Mouse (Mus musculus) heart, postnatal 10 days (tissue): Measurements from ENCODE around the gene Slco4c1. TPM values are rescaled to one million over a fixed set of nuclear protein-coding genes. Genes with fewer than 3 reads are reported as not detected.

Experiments used
- DNase-seq, 2 experiments: peaks; one replicate each; pipeline ENCODE4 v3.0.0; 2021
- intact Hi-C: fragments of 180-260 bp; cut with DNase I; formaldehyde crosslinking; loops from one replicate; pipeline ENCODE4 v1.15.1; 2025
- total RNA-seq, 2 experiments: library from RNA; stranded (reverse); gene quantifications; 2 replicates each; pipeline ENCODE4 v1.2.3; 2021

The Slco4c1 gene
- total RNA-seq: not detected

GRCm38 (mm10) chr1:96871528-96872360, at the start of gene Slco4c1:
Slco4c1 (minus strand) TSS chr1:96872171.
- intact Hi-C loops: no loop called here
- peak in 1 of 2 experiments; percentile 3 for DNase-seq

GRCm38 (mm10) chr1:96917333-96917732, 45.4 kb upstream of the Slco4c1 start:
- intact Hi-C loops: no loop called here

GRCm38 (mm10) chr1:96883788-96884187, 11.8 kb upstream of the Slco4c1 start:
- intact Hi-C loops: no loop called here

More at GRCm38 (mm10) chr1:96917333-96917732, 45.4 kb upstream of the Slco4c1 start:
- DNase-seq: no peak

GRCm38 (mm10) chr1:96878572-96878971, 6.6 kb upstream of the Slco4c1 start:
- no peak for DNase-seq

More at GRCm38 (mm10) chr1:96883788-96884187, 11.8 kb upstream of the Slco4c1 start:
- DNase-seq: no peak

GRCm38 (mm10) chr1:96876076-96876475, 4.1 kb upstream of the Slco4c1 start:
- intact Hi-C loops: no loop called here
- no peak for DNase-seq

More at GRCm38 (mm10) chr1:96878572-96878971, 6.6 kb upstream of the Slco4c1 start:
- intact Hi-C loops: no loop called here

- DNase-seq: no peak
- intact Hi-C loops: no loop called here
Measured at GRCm38 (mm10) chr1:96874636-96875035, 2.7 kb upstream of the Slco4c1 start.

- intact Hi-C loops: no loop called here
- DNase-seq: no peak
Measured at GRCm38 (mm10) chr1:96872361-96872693, 356 bp upstream of the Slco4c1 start.

- DNase-seq: no peak
- intact Hi-C loops: no loop called here
Measured at GRCm38 (mm10) chr1:96870764-96871307, 1.1 kb downstream of the Slco4c1 start.

- intact Hi-C loops: no loop called here
- no peak for DNase-seq
Measured at GRCm38 (mm10) chr1:96868722-96869121, 3.2 kb downstream of the Slco4c1 start.

GRCm38 (mm10) chr1:96866002-96866401, 6.0 kb downstream of the Slco4c1 start:
- intact Hi-C loops: no loop called here
- no peak for DNase-seq

GRCm38 (mm10) chr1:96864120-96864519, 7.9 kb downstream of the Slco4c1 start:
- DNase-seq: no peak
- intact Hi-C loops: no loop called here

- intact Hi-C loops: no loop called here
- no peak for DNase-seq
Measured at GRCm38 (mm10) chr1:96859995-96860684, 11.8 kb downstream of the Slco4c1 start.

- no peak for DNase-seq
- intact Hi-C loops: no loop called here
Measured at GRCm38 (mm10) chr1:96853541-96853940, 18.4 kb downstream of the Slco4c1 start.

GRCm38 (mm10) chr1:96849101-96849500, 22.9 kb downstream of the Slco4c1 start:
- no peak for DNase-seq
- intact Hi-C loops: loop anchor here (10.0 kb wide), 1 partner anchor 846 kb away; no protein-coding TSS in a partner anchor

- intact Hi-C loops: loop anchor here (10.0 kb wide), 1 partner anchor 846 kb away; no protein-coding TSS in a partner anchor
- no peak for DNase-seq
Measured at GRCm38 (mm10) chr1:96848606-96849005, 23.4 kb downstream of the Slco4c1 start.

GRCm38 (mm10) chr1:96846727-96847126, 25.2 kb downstream of the Slco4c1 start:
- intact Hi-C loops: loop anchor here (2.0 to 10.0 kb wide), 2 partner anchors 172 to 848 kb away; no protein-coding TSS in a partner anchor
- DNase-seq: peak; percentile 9 to 17

- DNase-seq: no peak
- intact Hi-C loops: no loop called here
Measured at GRCm38 (mm10) chr1:96805287-96805727, 66.7 kb downstream of the Slco4c1 start.

- peak in 1 of 2 experiments; percentile 4 for DNase-seq
- intact Hi-C loops: no loop called here
Measured at GRCm38 (mm10) chr1:96801595-96801994, 70.4 kb downstream of the Slco4c1 start.

GRCm38 (mm10) chr1:96794690-96795089, 77.3 kb downstream of the Slco4c1 start:
- intact Hi-C loops: no loop called here
- no peak for DNase-seq

GRCm38 (mm10) chr1:96794290-96794689, 77.7 kb downstream of the Slco4c1 start:
- DNase-seq: no peak
- intact Hi-C loops: no loop called here

- DNase-seq: no peak
- intact Hi-C loops: no loop called here
Measured at GRCm38 (mm10) chr1:96789268-96789667, 82.7 kb downstream of the Slco4c1 start.
